Mouse (Mus musculus) gastrocnemius, adult 2 months (tissue): ENCODE measurements around the gene Edn3. TPM values are rescaled to one million over a fixed set of nuclear protein-coding genes. Genes with fewer than 3 reads are reported as not detected.
A peak's percentile ranks its signal among the peaks of the same experiment; 100 is the strongest.

Experiments
- DNase-seq: peaks from one replicate; pipeline ENCODE4 v3.0.0; 2022
- H3K27ac ChIP-seq: fragments of 200-600 bp; 2 replicates; pipeline ENCODE4 v1.8.1; 2022; ENCODE audit warnings: mild to moderate bottlenecking
- H3K4me3 ChIP-seq: fragments of 200-600 bp; 2 replicates; pipeline ENCODE4 v1.8.1; 2022; ENCODE audit warnings: mild to moderate bottlenecking, moderate library complexity
- CTCF ChIP-seq: fragments of 200-600 bp; IDR thresholded peaks from 2 replicates; pipeline ENCODE4 v1.8.1; 2022; ENCODE audit warnings: antibody characterized with exemption, mild to moderate bottlenecking, moderate library complexity
- intact Hi-C: fragments of 180-260 bp; cut with DNase I; formaldehyde crosslinking; loops from one replicate; pipeline ENCODE4 v1.15.1; 2025
- total RNA-seq, 2 experiments: library from RNA; stranded (reverse); gene quantifications; 2 replicates each; pipeline ENCODE4 v1.2.3; 2021

Gene Edn3
- total RNA-seq, 2 experiments from 2014 or later, result 0.23 to 0.42 TPM

- no peak for DNase-seq
- intact Hi-C loops, result no loop called here
- Histone ChIP-seq H3K4me3 (no peak overlapping the region), H3K27ac (no peak overlapping the region)
- no peak for TF ChIP-seq CTCF
Observed at GRCm38 (mm10) chr2:174762310-174762709, 1.9 kb downstream of the Edn3 start.

DNA sequence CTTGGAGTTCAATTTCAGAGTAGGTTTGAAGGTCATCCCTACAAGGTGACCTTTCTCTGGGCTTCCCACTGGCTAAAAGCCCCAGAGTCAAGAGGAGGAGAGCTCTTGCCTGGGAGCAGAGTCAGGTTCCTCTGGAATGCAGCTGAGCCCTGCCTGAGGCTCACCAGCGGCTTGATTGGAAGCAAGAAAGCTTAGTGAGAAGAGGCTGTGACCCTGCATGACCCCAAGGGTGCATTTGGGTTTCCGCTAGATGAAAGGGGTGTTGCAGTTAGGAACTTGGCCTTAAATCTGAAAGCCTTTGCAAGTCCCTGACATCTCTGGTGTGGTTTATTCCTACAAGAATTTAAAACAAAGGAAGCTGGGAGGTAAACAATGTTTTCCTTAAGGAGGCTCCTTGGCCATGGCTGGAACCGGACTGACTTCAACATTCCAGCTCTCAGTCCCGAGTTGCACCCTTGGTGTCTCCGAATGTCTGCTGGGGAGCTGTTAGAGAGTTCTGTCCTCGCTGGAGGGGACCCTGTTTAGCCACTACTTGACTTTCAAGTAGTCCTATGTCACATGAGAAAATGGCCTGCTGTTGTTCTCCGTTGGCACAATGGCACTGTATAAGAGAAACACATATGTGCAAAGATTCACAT, 8.6 kb downstream of the Edn3 start:
- H3K4me3 ChIP-seq, result no peak overlapping the region
- intact Hi-C loops, result no loop called here
- H3K27ac ChIP-seq, result no peak overlapping the region
- DNase-seq, result no peak
- TF ChIP-seq CTCF, result no peak

DNA sequence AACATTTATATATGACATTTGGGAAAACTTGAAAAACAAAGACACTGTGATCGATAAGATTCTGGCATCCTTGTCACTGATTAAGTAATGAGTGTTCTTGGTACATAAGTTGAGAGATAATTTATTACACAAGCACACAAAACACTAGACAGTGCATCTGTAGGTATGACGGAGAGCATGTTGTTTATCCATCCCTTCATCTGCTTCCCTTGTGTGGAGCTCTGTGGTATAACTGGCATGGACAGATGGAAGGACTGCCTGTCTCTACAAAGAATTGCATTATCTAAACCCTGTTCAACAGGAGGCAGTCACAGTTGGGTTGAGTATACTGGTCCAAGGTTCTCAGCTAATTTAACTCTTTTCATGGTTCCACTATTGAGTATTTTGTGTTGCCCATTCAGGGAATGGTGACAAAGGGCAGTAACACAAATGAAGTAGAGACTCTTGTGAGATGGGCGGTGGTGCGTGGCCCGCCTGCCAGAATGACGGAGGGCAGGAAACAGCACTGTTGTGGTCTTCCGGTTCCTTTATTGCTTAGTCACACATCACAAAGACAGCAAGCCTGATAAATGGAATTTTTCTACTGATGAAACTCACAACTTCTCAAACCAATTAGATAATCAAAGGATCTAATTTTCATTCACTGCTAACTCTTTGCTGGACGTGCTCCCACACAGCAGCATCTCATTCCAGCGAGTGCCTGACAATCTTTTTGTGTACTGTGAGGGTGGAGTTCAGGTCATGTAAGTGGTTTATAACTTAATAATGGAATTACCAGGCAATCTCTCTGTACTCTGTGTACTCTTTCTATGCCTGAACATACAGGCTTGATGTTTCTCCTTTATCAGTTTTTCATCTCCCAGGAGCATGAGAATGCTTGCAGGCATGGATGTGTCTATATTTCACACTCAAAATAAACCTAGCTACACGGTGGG, 14.0 kb downstream of the Edn3 start:
- no peak for DNase-seq
- intact Hi-C loops, result no loop called here
- no peak overlapping the region for H3K27ac ChIP-seq
- no peak overlapping the region for H3K4me3 ChIP-seq
- no peak for TF ChIP-seq CTCF

GRCm38 (mm10) chr2:174782016-174782415, 21.6 kb downstream of the Edn3 start:
- no peak for TF ChIP-seq CTCF
- no peak overlapping the region for H3K27ac ChIP-seq
- intact Hi-C loops, result no loop called here
- no peak for DNase-seq
- H3K4me3 ChIP-seq, result no peak overlapping the region

GRCm38 (mm10) chr2:174782880-174783279, 22.5 kb downstream of the Edn3 start:
- TF ChIP-seq CTCF, result no peak
- Histone ChIP-seq H3K27ac (no peak overlapping the region), H3K4me3 (no peak overlapping the region)
- intact Hi-C loops, result no loop called here
- no peak for DNase-seq

GRCm38 (mm10) chr2:174788830-174789229, 28.4 kb downstream of the Edn3 start:
- H3K27ac ChIP-seq, result no peak overlapping the region
- H3K4me3 ChIP-seq, result no peak overlapping the region
- no peak for DNase-seq
- TF ChIP-seq CTCF, result no peak
- intact Hi-C loops, result no loop called here

- Histone ChIP-seq H3K4me3 (no peak overlapping the region), H3K27ac (no peak overlapping the region)
- DNase-seq, result no peak
- no peak for TF ChIP-seq CTCF
- intact Hi-C loops, result no loop called here
Observed at GRCm38 (mm10) chr2:174792436-174793125, 32.2 kb downstream of the Edn3 start.

GRCm38 (mm10) chr2:174793181-174793580, 32.8 kb downstream of the Edn3 start:
- intact Hi-C loops, result no loop called here
- TF ChIP-seq CTCF, result no peak
- no peak overlapping the region for H3K4me3 ChIP-seq
- no peak overlapping the region for H3K27ac ChIP-seq
- no peak for DNase-seq

GRCm38 (mm10) chr2:174796998-174797397, 36.6 kb downstream of the Edn3 start:
- H3K4me3 ChIP-seq, result no peak overlapping the region
- no peak overlapping the region for H3K27ac ChIP-seq
- intact Hi-C loops, result no loop called here
- DNase-seq, result no peak
- TF ChIP-seq CTCF, result peak; percentile 14; the same call in 1 of the 2 replicates

DNA sequence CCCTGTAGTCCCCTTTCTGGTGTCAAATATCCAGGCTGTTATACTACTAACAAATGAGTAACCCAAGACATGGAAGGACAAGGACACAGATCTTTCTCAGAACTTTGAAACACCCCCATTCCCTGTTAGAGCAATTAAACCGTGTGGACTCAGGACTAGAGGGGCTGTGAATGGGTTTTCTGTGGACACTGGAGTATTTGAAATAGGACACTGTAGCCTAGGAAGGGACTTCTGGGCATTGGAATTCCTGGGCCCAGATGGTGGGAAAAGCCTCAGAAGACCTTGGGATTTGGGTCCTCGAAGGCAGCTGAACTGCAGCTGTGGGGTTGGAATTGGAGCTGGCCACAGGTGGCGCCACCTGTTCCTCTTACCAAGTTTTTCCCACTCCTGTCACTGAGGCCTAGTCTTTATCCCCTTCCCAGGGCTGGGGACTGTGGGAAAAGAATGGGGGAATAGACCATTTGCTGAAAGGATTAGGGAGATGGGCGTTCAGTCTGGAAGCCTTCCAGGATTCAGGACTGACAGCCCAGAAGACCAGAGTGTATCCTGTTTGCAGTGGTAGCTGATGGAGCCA, 37.2 kb downstream of the Edn3 start:
- TF ChIP-seq CTCF, result no peak
- intact Hi-C loops, result no loop called here
- DNase-seq, result peak; percentile 22
- Histone ChIP-seq H3K4me3 (no peak overlapping the region), H3K27ac (no peak overlapping the region)

GRCm38 (mm10) chr2:174802453-174802852, 42.0 kb downstream of the Edn3 start:
- H3K4me3 ChIP-seq, result no peak overlapping the region
- TF ChIP-seq CTCF, result no peak
- DNase-seq, result no peak
- H3K27ac ChIP-seq, result no peak overlapping the region
- intact Hi-C loops, result no loop called here

- intact Hi-C loops, result no loop called here
- no peak for DNase-seq
- TF ChIP-seq CTCF, result no peak
- no peak overlapping the region for H3K27ac ChIP-seq
- H3K4me3 ChIP-seq, result no peak overlapping the region
Observed at GRCm38 (mm10) chr2:174803661-174804060, 43.2 kb downstream of the Edn3 start.

DNA sequence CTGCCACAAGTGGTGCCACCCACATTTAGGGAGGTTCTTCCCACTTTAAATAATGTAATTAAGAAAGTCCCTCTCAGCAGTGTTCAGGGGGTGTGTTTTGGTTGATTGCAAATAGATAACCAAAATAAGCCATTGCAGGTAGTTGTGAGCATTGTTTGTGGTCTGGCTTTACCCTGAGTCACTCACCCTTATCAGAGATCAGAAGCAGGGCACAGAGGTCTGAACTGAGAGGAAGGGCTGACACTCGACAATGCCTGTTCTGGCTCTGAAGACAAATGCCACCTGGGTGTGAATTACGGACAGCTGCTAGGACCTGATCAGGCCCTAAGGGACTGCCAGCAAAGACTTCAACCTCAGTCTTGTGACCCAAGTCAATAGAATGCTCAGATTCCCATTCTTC, 47.5 kb downstream of the Edn3 start:
- DNase-seq, result no peak
- Histone ChIP-seq H3K27ac (no peak overlapping the region), H3K4me3 (no peak overlapping the region)
- intact Hi-C loops, result no loop called here
- TF ChIP-seq CTCF, result no peak
